Mouse (Mus musculus) spleen, embryonic (tissue): ENCODE data around the gene Ccdc124.

ENCODE experiments used
- CTCF ChIA-PET: fragments of 350-600 bp; sonication (Branson Sonifier 250); formaldehyde crosslinking; loops from one replicate; lab custom pipeline; 2022; lab: Charles Lee

The Ccdc124 gene

DNA sequence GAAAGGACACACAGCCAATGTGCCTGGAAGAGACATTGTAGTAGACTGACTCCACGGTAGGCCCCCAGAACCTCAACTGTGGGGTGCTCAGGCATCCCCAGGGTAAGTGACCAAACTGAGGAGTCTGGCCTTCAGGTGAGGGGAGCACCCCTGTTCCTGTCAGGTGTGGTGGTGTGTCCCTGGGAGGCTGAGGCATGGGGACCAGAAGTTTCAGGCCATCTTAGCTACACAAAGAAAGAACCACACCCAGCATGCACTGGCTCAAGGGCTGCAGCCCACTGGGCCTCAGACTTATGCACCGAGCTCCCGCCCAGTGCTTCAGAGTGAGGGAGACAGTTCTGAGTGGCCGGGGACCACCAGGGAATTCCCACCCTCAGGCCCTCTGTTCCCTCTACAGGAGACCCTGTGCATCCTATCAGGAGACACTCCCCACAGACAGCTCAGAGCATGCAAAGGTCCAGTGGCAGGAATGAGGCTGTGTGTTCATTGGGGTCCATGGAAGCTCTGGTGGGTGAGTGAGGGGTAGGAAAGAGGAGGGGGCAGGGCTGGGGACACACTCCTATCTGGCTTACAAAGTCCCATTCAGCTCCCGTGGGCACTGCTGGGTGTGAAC is 2.4 kb downstream of the Ccdc124 start:
- CTCF ChIA-PET = no interaction called here

DNA sequence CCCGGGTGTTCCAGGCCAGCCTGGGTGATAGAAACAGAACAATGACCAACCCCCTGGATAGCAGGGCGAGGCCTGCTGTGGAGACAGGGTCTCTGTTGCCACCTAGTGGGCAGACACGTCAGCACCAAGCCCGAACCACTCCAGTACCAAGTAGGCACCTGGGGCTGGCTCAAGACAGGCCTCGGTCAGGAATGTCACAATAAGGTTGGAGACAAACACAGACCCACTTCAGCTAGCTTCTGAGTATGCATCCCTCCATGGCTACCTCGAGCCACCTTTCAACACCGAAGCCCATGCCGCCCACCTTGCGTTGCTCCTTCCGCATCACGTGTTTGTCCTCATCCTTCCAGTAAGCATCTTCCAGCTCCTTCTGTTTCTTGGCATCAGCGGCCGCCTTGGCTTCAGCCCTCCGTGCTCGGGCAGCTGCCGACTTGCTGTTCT is 4.1 kb downstream of the Ccdc124 start:
- CTCF ChIA-PET = interaction anchor here (0.6 to 2.8 kb wide), 5 partner anchors 16 to 47 kb away, joined by 3 to 12 read pairs (median 3); no protein-coding TSS in a partner anchor

DNA sequence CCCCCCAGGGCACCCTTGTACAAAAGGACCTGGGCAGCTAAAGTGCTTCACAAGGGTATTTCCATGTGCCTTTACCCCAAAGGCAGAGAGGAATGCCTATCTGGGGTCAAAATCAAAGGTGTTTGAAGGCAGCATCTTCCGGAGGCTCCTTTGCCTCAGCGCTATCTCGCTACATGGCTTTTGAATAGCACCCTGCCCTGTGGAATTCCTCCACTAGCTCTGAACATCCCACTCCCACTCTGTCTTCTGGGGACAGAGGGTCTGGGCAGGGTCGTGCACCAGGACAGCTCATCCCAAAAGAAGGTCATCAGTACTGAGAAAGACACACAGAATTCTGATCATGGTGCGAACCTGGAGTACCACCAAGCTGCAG is 4.5 kb downstream of the Ccdc124 start:
- CTCF ChIA-PET = interaction anchor here (0.6 to 2.8 kb wide), 5 partner anchors 17 to 196 kb away, joined by 3 to 12 read pairs (median 3); no protein-coding TSS in a partner anchor

DNA sequence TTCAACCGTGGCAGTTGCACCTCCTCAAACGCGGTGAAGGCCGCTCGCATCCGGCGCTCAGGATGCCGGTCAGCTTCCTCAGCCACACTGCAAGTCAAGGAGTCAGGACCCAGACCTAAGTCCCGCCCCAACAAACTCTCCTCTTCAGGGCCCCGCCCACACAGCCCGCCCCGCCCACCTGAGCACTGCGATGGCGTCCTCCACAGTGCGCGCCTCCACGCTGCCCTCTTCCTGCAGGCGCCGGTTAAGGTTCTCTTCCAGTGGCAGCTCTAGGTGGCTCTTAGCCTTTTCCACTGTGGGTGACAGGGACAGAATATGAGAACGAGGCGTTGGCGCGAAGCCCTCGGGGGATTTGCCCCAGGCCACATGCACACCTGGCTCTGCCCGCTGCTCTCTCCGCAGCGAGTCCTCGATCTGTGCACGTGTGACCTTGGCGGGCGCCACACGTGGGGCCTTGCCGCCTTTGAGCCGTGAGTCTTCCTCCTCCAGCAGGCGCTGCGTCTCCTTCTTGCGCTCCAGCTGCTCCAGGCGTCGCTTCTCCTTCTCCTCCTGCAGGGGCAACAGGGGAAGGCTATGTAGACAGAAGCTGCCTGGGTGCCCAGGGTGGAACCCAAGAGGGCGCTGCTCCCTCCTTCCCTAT is 5.1 kb downstream of the Ccdc124 start:
- CTCF ChIA-PET = interaction anchor here (0.6 to 2.8 kb wide), 5 partner anchors 17 to 195 kb away, joined by 3 to 12 read pairs (median 3); no protein-coding TSS in a partner anchor

DNA sequence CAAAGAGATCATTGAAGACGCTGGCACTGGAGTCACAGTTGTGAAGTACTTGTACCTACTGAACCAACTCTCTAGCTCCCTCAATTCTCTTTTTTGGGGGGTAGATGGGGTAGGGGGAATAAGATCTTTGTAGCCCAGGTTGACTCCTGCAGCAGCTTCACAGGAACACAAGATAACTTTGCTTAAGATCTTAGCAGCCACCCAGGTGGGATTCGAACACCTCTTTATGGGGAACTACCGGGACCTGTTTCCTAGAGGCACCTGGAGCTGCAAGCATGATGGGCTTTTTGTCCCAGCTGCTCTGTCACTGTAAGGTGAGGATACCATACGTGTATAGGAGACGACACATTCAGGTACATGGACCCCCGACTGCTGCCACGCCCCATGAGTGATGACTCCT is 7.2 kb downstream of the Ccdc124 start:
- CTCF ChIA-PET = no interaction called here

DNA sequence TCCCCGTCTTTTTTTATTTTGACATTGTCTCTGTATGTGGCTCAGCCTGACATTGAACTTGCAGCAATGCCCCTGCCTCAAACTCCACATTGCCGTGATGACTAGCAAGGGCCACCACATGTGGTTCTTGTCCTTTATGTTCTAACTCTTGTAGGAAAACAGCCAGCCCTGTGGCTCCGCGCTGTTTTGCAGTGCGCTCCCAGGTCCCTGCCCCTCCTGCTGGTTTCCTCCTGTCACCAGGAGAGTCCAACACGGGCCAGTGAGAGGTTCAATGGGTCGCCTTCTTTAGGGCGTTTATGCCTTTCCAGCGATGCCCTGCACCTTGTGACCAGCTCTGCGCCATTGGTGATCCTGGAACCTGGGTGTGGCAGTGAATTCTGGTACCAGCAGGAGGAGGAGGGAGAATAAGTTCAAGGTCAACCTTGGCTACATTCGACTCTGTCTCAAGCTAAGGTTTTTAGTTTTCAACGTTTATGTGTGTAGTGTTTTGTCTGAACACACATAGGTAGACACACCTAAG is 7.7 kb downstream of the Ccdc124 start:
- CTCF ChIA-PET = no interaction called here

DNA sequence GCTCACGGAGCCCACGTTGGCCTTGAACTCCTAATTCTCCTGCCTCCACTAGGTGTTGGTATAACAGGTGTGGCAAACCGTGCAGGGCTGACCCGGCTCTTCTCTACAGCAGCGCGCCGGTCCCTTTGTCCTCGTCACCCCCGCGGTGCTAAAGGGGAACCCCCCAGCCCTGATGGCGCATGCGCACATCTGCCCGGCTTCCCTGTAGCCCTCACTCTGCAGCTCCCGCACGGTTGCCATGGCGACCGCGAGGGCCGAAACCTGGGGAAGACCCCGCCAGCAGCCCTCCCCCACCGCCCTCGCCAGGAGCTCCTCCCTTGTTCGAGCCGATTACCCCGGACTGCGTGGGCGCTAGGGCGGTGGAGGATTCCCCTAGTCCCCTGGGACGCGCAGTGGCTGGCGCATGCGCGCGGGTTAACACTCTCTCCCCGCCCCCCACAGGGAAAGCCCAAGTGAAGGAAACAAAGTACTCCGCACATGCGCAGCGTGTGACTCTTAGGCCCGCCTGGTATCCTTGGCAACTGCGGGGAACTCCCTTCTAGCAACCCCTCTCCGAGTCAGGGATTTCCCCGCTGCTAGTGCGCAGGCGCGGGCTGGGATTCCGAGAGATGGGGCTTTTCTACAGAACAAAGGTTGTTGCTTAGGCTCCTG is 8.3 kb downstream of the Ccdc124 start:
- CTCF ChIA-PET = no interaction called here

DNA sequence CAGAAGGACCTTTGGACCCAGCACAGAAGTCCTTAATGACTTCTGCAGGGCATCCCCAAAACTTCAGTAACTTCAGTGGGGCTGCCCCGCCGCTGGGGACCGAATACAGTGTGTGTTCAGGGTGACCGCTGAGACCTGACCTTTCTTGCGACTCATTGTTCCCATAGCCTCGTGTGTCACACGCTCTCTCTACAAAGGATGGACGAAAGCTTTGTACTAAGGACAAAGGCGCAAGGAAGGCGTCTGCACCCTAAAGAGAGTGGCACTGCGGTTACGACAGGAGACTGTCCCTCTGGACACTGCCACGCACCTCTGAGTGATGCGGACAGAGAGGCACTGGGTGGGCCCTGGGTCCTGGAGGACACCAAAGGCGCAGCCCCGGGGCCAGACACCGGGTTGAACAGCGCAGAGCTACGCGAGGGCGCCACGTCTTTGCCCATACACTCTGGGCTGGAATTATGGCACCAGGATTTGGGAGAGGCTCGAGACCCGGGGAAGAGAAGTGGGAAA is 9.0 kb downstream of the Ccdc124 start:
- CTCF ChIA-PET = interaction anchor here (0.7 kb wide), 2 partner anchors 168 to 335 kb away, joined by 3 to 6 read pairs; no protein-coding TSS in a partner anchor

DNA sequence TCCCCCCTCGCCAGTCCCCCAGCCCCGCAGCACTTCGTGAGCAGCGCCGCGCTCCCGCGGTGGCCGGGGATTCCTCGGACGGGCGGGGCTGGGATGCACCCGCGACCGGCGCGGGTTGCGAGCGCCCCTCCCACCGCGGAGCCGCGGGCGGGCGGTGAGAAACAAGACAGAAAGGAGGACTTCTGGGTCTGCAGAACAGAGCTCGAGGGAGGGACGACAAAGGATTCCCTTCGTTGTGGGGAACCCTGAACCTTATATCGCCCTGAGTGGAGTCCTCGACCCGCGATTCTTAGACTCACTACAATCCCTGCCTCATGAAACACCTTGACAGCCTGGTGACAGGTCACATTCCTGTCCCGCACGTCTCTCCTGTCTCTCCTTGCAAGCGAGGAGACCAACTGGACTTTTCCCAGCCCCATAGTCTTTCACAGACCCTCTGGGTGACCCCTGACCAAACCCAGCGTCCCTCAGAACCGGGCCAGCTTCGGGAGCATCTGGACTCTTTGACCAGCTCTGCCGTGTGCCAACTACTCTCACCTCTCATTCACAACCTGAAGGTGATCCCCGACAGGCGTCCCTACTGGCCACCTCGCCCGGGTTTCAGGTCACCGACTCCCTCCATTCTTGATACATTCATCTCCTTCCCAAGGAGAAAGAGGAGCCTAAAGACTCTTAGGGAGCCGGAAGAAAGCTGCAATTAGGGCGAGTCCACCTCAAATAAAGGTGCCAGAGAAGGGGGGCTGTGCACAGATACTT is 9.6 kb downstream of the Ccdc124 start:
- CTCF ChIA-PET = interaction anchor here (0.7 kb wide), 2 partner anchors 168 to 335 kb away, joined by 3 to 6 read pairs; no protein-coding TSS in a partner anchor

DNA sequence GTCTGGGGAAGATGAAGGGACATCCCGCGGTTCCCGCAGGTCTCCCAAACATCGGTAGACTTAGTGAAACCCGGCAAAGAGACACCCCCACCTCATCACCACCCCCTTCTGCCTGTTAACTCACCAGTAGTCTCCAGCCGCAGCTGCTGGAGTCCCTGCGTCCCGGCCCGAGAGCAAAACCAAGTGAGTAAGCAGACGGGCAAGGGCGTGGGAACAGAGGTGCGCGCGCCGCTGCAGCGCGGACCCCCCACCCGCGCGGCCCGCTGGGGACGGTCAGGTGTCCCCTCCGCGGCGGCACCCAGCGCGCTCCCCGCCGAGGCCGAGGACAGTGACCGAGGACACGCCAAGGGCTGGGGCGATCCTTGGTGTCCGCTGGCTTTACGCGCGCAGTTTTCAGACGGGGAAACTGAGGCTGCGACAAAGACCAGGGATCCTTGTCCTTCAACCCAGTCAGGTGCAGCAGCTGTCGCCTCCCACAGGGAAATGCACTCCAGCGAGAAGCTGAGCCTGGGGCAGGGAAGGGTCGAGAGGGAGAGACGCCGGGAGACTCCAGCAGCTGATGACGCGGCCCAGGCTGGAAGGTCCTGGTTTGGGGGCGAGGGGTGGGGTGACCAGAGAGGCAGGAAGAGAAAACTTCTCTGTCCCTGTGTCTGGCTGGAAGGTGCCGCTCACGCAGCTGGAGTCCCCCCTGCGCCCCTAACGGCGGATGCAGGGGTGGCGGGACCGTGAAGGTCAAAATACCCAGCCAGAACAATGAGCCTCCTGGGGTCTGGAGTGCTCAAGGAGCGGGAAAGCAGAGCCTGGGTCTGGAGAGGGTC is 10.7 kb downstream of the Ccdc124 start, which contains the start of gene Kcnn1:
Gene Kcnn1 (minus strand): TSS at position 435 of the 818 bp plus-strand sequence.
- CTCF ChIA-PET = interaction anchor here (0.8 kb wide), 1 partner anchor 724 kb away, joined by 6 read pairs; no protein-coding TSS in a partner anchor

DNA sequence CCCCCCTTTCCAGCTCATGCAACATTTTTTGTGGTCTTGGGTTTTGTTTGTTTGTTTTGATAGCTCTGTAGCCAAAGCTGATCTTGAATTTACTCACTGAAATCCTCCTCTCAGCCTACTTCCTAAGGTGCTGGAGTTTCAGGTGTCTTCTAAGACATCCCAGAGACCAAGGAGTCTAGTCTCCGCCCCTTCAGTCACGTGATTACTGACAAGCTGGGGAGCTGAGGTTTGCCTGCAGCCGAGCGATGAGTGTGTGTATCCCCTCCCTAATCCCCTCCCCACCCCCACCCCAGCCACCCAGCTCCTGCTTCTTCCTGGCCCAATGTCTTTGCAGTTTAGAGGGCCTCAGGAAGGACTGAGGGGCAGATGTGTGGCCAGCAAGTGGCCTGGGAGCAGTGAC is 16.2 kb downstream of the Ccdc124 start:
- CTCF ChIA-PET = interaction anchor here (0.9 kb wide), 1 partner anchor 11 kb away, joined by 3 read pairs; no protein-coding TSS in a partner anchor

DNA sequence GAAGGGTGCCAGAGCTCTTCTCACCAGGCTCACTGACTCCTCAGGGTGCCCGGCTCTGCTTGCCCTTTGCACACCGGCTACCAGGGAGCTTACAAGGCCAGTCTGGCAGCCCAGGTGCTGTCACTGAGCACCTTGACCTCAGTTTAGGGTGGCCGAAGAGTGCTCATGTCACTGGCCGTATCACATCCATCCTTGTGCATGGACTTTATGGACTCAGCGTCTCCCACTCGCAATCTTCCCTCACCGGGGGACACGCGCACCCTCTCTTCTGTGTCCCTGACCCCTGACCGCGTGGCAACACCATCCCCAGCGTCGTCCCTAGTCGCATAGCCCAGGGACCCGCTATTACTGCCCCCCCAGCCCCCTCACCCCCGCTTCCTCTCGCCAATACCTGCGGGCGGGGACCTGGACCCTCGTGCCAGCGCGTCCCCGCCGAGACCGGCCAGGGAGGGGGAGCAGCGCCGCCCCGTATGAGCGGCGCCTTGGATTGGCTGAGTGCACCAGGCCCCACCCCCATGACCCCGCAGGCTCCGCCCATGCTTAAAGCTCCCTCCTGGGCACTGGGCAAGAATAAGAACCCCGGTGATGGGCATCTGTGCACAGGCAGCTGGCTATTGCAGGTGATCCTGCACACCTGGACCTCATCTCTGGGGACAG is 17.1 kb downstream of the Ccdc124 start:
- CTCF ChIA-PET = interaction anchor here (0.9 kb wide), 1 partner anchor 10 kb away, joined by 3 read pairs; no protein-coding TSS in a partner anchor

DNA sequence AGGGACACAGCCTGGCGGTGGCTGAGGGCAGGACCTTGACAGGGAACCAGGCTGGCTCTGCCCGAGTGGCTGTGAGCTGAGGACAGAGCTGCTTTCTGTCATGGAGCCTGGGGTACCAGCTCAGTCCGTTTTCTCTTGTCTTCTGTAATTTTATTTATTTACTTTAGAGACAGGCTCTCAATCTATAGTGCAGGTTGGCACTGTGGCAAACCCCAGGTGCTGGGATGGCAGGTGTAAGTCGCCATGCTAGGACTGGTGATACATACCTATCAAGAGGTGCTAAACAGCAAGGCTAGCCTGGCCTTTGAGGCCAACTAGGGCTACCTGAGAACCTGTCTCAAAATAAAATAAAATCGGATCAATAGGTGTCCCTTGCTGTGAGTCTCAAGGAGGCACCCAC is 17.7 kb downstream of the Ccdc124 start:
- CTCF ChIA-PET = no interaction called here

DNA sequence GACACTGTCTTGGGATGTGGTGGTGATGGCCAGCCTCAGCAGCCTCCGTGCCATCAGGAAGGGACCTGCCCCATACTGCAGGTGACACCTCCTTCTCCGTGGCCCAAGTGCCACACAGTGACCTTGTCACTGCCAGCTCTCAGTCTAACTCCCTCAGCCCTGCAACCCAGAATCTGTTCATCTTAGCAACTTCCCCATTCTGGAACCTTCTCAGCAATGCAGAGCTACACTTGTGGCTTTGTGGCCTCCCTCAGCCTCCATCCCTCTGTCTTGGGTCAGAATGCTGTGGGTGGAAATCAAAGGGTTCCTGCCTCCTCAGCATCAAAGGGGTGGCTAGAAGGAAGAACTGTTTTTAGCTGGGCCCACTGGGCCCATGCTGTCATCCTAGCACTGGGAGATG is 19.9 kb downstream of the Ccdc124 start:
- CTCF ChIA-PET = no interaction called here

DNA sequence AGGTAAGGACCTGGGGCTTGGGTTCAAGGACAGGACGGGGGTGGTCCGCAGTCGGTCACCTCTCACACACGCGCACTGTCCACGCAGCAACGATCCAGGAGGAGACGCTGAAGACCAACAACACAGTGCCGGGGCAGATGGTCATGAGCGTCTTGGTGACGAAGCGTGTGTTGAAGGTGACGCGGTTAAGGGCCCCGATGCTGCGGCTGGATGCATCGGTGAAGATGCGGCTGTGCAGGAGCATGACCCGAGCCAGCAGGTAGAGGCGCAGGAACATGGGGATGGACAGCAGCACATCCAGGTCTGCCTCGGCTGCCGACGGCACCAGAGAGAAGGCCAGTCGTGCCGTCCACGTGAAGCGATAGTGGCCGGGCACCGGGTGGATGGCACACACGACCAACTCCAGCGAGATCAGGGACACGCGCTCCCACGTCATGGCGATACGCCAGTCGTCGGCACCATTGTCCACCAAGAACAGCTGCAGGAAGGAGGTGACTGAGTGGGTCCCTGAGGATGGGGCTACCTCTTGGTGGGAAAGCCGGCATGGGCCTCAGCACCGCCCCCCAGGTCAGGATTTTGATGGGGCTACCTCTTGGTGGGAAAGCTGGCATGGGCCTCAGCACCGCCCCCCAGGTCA is 21.0 kb downstream of the Ccdc124 start:
- CTCF ChIA-PET = interaction anchor here (0.6 to 0.7 kb wide), 2 partner anchors 222 to 290 kb away, joined by 3 to 9 read pairs; no protein-coding TSS in a partner anchor

DNA sequence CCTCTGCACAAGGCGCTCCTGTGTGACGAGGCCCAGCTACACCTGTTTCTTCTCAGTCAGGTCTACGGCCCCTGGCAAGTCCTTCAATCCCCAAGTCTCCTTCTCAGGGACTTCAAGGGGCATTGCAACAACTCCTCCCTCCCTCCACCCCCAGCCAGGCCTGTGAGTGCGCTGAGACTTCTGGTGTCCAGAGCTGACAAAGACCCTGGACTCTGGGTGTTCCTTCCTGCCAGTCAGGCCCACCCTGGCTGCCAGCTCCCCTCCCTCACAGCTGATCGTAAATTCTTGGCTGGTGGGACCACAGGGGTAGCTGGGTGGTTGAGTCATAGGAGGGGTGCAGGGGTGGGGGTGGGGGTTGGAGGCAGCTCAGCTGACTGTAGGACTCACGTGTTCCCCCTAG is 21.9 kb downstream of the Ccdc124 start:
- CTCF ChIA-PET = no interaction called here

DNA sequence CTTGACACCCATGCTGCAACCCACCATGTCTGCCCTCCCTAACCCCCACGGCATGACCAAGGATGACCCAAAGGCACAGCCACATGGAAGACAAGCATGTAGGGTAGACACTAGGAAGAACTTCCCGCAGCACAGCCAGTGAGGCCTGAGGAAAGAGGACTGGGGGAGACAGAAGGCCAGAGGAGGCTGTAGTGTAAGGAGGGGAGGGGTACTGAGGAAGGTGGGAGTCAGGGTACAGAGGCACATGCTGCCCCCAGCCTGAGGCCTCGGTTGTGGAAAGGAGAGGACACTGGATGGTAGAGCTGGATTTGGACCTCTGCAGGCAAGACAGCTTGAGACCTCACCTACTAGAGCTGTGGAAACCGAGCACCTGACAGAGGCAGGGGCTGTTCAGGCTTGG is 22.8 kb downstream of the Ccdc124 start:
- CTCF ChIA-PET = no interaction called here

DNA sequence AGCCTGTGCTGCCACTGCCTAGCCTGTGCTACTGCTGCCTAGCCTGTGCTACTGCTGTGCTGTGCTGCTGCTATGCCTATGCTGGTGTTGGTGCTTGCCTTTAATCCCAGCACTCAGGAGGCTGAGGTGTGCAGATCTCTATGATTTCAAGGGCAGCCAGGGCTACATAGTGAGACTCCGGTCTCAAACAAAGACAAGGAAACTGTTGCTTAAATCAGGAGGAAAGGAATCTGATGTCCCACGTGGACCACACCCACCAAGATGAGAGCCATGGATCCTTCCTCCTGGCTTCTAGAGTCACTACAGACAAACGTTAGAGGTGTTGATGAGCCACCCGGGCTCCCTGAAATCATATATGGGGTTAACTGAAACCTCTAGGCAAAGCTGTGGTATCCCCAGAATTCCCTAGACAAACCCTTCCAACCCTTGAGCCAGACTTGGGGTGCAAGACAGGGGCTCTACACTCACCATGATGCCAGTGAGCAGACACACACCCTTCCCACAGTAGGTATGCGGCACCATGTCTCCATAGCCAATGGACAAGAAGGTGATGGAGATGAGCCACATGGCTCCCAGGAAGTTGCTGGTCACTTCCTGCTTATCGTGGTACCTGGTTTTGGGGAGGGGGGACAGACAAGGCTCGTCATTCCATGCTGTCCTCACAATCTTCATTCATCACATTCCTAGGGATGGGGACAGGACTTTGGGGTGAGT is 23.4 kb downstream of the Ccdc124 start:
- CTCF ChIA-PET = no interaction called here
